Mouse (Mus musculus) 416B (cell line): ENCODE data around the gene Prr23a3.

Experiments
- DNase-seq: peaks from one replicate; pipeline ENCODE4 v3.0.0; 2011; ENCODE audit warnings: low read depth

The Prr23a3 gene

DNA sequence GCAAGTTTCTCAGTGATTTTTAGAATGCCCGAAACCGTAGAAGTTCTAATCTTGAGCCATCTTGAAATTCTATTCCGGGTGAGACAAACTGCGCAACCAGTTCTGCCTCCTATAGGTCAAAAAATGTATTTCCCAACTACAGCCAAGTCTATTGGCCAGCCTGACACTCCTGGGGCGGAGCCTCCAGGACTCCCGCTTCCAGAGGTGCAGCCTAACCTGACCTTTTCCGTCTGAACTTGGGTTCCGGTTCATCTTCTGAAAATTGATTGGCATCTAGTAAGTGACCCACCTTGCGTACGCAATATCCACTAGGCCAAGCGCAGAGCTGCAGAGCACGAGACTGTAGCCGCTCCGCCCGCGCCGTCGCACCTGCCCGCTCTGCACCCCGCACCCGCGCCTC, at the start of gene Prr23a3:
Prr23a3 (plus strand) TSS at position 197 of the 400 bp plus-strand sequence.
- DNase-seq = no peak

DNA sequence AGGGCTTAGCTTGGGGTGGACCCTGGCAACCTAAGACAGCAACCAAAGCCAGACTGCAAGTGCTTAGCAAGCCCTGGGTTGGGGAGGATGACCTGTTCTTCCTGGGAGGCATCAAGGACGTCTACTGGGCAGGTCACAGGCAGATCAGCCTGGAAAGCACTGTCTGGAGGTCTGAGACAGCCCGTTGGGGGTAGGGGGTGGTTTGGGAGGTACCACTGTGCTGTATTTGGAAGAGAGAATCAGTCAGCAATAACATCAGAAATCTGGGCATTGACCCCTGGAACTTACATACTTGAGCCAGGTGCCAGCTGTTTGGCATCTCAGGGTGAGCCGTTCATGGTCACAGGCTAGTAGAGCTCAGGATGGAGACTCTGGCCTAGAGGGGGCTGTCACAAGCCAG, 48.5 kb upstream of the Prr23a3 start:
- no peak for DNase-seq

DNA sequence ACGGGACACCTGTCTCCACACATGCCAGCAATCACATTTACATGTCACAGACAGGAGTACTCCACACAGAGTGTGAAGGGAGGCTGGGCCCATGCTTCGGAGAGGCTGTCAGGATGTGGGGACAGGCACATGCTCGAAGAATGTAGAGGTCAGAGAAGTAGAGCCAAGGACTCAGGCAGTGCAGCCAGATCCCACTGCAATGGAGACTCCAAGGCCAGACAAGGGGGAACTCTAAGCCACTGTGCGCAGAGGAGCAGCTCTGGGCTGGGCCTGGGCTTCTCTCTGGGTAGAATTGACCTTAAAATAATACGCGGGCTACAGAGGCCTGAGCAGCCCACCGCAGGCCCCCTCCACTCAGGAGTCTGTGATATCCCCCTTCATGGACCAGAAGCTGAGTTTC, 47.0 kb upstream of the Prr23a3 start:
- no peak for DNase-seq

DNA sequence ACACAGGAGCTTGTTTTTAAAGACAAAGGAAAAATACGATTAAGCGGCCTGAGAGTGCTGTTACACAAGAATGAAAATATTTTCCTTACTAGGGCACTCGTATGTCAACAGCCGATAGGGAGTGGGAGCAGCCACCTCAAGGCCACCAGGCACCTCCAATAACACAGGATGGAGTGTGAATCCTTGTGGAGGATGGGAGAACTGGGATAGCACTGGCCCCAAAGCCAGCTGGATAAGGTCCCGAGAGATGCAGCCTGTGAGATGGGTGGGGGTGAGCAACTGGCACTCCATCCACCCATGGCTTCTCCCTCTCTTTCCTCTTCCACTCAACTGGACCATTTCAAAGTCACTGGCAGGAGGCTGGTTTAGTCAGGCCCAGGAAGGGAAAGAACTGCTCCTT, 45.6 kb upstream of the Prr23a3 start:
- DNase-seq = no peak

DNA sequence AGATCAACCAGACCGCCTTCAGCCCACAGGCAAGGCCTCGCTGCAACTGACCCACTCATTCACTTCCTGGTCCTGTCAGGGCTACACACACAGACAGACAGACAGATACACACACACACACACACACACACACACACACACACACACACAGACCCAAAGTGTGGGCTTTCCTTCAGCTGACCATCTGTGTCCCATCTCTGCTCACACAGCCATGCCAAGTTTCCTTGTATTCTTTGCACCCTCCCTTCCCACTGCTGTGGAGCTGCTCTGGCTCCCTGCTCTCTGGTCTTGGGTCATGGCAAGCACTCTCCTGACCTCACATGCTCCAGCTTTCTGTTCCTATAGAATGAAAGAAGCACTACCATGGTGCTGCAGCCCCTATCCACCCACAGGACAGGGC, 45.1 kb upstream of the Prr23a3 start:
- no peak for DNase-seq

DNA sequence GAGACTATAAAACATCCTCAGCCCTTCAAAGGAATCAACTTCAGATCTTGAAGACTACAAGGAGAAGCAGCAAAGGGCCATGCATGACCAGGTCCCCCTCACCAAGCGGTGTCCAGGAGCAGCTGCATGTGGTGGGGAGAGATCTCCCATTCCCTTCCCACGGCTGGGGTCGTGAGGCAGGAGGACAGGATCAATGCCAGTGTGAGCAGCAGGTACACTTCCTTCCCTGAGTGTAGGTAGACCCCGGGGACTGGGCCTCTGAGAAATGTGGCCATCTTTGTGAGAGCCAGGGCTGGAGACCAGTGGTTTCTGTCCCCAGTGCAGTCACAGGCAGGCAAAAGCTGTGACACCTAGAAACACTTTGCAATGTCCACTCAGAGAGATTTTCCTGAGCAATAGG, 44.1 kb upstream of the Prr23a3 start:
- no peak for DNase-seq

DNA sequence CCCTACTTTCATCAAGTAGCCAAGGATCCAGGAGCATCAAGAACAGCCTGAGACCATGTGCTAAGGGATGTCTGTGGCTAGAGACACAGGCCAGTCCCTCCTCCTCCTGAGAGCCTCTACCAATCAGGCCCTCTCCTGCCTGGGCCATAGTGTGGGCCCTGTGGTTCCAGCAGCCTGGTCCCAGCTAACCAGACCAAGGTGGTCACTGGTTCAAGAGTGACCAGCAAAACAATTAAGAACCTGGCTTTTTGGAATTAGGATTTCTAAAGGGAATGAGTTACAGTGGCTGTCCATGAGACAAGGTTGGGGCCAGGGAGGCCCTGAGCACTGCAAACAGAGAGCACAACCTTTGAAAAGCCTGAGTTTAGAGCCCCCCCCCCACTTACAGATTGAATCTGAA, 43.5 kb upstream of the Prr23a3 start:
- DNase-seq = no peak

DNA sequence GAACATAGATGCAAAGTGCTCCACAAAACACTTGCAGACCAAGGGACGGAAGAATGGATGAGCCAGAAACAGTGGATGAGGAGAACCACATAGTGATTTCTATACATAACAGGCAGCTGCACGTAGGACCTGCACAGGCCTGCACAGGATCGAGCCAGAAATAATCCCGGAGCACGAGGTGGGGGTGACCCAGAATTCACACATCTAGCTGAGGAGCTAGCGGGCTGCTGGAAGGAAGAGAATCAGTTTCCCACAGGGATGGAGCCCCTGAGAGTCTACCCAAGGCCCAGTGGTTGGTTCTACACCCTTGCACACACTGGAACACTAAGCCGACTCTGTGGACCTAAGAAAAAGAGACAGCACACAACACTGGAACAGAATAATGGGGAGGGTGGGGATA, 40.8 kb upstream of the Prr23a3 start:
- no peak for DNase-seq

DNA sequence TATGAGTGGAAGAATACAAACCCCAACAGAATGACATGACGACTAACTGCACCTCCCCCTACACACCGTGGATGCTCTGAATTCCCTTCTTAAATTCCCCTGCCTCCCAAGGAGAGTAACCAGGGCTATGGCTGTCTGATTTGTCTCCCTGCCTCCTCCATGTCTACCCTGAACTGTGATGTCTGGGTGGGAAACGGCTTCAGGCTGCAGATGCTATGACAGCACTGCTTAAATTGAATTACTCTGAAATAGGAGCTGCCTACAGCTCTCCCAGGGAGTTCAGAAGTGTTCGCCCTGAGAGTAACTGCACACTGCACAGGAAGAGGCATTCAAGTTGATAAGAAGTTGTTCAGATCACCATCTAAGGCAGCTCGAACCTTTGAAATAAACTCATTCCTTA, 35.1 kb upstream of the Prr23a3 start:
- no peak for DNase-seq

DNA sequence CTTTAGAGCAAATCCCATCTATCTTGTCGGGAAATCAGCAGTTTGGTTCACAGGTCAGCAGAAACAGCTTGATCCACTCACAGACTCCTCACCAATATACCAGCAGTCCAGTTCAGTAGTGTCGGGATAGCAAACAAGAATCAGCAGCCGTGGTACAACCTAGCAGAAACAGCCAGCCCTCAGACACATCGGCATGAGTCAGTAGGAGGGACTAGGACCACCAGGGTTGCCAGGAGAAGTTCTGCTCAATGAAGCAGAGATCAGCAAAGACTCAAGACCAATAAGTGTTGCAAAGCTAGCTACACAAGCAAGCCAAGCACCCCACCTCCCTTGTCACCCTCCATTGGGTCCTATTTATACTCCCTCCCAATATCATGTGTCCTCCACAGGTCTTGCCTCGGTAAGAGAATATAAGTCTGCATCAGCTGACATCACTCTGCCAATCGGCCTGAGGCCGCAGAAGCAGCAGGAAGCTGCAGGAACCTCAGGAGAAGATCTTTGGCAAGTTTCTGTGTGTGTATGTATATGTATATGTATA, 27.0 kb upstream of the Prr23a3 start:
- DNase-seq = no peak

DNA sequence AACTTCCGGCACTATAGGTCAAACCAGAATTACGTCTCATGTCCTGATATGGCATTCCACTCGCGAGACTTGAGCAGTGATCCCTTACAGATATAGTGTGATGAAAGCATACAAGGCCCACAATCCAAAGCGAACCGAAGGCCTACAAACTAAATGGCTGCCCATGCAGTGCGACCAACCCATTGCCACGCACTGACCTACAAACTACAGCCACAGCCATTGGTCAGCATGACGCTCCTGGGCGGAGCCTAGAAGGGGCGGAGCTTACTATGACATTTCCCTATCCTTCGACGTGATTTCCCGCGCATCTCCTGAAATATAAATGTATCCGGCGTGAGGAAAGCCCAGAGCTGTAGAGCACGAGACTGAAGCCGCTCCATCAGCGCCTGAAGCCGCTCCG, 22.4 kb upstream of the Prr23a3 start, which contains the start of gene Prr23a1:
Prr23a1 (plus strand) TSS at position 387 of the 400 bp plus-strand sequence.
- no peak for DNase-seq

DNA sequence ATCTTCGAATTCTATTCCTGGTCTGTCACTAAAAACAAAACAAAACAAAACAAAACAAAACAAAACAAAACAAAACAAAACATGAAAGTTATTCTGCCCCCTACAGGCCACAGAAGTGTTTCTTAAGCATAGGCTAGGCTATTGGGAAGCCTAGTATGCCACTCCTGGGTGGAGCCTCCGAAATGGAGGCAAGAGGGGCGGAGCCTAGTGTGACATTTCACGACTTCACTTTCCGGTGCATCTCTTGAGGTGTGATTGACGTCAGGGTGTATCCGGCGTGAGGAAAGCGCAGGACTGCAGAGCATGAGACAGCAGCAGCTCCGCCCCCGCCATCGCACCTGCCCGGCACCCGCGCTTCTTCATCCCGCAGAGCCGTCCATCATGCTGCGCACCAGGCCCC, 8.4 kb upstream of the Prr23a3 start, which contains the start of gene Prr23a2:
Prr23a2 (plus strand) TSS at position 285 of the 400 bp plus-strand sequence.
- DNase-seq = no peak

DNA sequence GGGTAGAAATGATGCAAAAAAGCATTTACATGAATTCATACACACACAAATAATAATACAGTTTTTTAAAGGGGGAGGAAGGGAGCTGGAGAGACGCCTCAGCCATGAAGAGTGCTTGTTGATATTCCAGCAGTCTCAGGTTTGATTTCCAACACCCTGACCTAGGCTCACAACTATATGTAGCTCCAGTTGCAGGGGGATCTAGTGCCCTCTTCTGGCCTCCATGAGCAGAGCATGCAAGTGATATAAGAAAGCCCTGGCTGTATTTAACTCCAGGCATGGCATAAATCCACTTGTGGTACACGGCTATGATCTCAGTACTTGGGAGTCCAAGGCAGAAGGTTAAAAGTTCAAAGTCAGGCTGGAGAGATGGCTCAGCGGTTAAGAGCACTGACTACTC, 1.1 kb upstream of the Prr23a3 start:
- peak; percentile 53 for DNase-seq

DNA sequence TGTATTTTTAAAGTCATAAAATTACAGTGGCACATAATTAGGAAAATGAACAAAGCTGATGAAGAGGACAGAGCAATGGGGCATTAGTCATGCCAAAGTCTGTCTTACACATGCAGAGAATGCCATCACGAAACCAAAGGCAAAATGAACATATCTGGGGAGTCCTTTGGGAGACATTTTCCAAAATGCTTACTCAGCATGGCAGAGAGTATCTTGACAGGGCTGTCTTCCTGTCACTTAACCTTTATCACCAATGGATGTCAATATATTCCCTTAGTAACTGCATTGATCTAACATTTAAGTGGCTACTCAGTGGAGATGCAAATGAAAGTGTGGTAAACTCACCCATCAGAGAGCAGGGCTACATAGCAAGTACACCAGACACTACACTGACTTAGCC, 36.9 kb downstream of the Prr23a3 start:
- no peak for DNase-seq

DNA sequence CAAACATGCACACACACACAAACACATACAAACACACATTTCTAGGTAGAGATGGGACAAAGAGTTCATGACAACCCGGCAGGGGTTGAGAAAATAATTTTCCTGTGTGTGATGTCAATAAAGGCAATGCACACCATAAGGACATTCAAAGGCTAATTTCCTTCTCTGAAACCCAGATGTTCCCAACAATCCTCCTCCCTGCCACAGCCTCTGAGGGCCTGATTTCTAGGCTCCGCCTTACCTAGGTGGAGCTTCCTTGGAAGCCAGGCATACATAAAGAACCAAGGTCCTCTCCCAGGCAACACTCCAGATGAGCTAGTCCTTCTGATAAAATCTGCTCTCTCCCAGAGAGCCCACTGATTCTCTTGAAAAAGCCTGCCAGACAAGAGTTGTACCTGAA, 38.3 kb downstream of the Prr23a3 start, which contains the start of gene 7420426K07Rik:
7420426K07Rik (plus strand) TSS at position 301 of the 400 bp plus-strand sequence.
- no peak for DNase-seq
